Mouse (Mus musculus) erythroblast, embryonic 14.5 days (primary cell): ENCODE data around the gene Selenom. TPM values are rescaled to one million over a fixed set of nuclear protein-coding genes. Genes with fewer than 3 reads are reported as not detected.

ENCODE experiments used
- H3K27me3 ChIP-seq: 2 replicates; pipeline ENCODE4 v1.6.1; 2012; ENCODE audit warnings: inconsistent platforms; ENCODE audit not compliant: control insufficient read depth
- H3K36me3 ChIP-seq: 2 replicates; pipeline ENCODE4 v1.6.1; 2012; ENCODE audit warnings: mild to moderate bottlenecking, inconsistent platforms; ENCODE audit not compliant: control insufficient read depth
- H3K4me1 ChIP-seq: 2 replicates; pipeline ENCODE4 v1.6.1; 2012; ENCODE audit warnings: inconsistent platforms; ENCODE audit not compliant: control insufficient read depth
- H3K4me3 ChIP-seq: replicated peaks from 2 replicates; pipeline ENCODE3; 2012; ENCODE audit warnings: moderate library complexity, mild to moderate bottlenecking, inconsistent platforms
- H3K9me3 ChIP-seq: 2 replicates; pipeline ENCODE4 v1.6.1; 2012; ENCODE audit warnings: low read length, inconsistent platforms, mixed read lengths; ENCODE audit not compliant: control insufficient read depth
- GATA1 ChIP-seq: IDR thresholded peaks from 2 replicates; pipeline ENCODE4 v1.6.1; 2012; ENCODE audit warnings: low read length, inconsistent platforms, mixed read lengths
- TAL1 ChIP-seq: IDR thresholded peaks from 3 replicates; pipeline ENCODE4 v1.6.1; 2012; ENCODE audit warnings: low read length, inconsistent platforms, mixed read lengths
- polyA plus RNA-seq: library from polyadenylated mRNA; stranded (reverse); fragments of >175 nt; gene quantifications from 2 replicates; pipeline ENCODE4 v1.2.3, GENCODE M21; 2012

The Selenom gene
- polyA plus RNA-seq, 1 experiment: 0.37 TPM

DNA sequence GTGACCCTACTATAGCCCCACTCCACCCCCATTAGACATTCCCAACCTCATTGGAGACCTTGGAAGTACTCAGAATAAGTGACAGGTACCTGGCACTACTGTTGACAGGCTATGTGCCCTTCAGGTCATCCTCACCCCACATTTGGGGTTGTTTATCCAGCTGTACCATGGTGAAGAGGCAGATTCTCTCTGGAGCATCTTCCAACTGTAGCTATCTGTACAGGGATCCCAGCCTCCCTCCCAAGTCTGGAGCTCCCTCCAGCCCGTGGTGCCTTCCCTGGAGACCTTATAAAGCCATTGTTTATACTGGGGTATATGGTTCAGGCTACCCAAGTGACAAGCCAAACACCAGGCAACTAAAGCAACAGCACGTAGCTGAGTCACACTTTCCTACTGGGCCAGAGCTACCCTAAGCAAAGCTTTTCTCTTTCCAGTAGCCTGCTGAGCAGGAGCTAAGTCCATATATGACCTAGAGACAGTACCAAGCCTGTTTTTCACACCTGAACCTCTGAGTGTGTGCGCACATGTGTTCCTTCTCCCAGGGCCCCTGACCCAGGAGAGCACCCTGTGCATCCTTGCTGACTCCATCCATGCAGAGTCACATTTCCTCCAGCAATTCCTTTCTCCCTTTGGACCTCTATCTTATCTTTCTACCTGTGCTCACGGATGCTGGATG lies 4.7 kb downstream of the Selenom start:
- peaks cover 9% of the 10 kb centered on the region for H3K4me1 ChIP-seq
- H3K9me3 ChIP-seq: no peaks in the 10 kb centered on the region
- H3K36me3 ChIP-seq: peaks cover 8% of the 10 kb centered on the region; the same call in 1 of the 2 replicates
- H3K4me3 ChIP-seq: no peak overlapping the region
- TF ChIP-seq GATA1 (no peak), TAL1 (no peak)
- H3K27me3 ChIP-seq: peaks cover 45% of the 10 kb centered on the region

DNA sequence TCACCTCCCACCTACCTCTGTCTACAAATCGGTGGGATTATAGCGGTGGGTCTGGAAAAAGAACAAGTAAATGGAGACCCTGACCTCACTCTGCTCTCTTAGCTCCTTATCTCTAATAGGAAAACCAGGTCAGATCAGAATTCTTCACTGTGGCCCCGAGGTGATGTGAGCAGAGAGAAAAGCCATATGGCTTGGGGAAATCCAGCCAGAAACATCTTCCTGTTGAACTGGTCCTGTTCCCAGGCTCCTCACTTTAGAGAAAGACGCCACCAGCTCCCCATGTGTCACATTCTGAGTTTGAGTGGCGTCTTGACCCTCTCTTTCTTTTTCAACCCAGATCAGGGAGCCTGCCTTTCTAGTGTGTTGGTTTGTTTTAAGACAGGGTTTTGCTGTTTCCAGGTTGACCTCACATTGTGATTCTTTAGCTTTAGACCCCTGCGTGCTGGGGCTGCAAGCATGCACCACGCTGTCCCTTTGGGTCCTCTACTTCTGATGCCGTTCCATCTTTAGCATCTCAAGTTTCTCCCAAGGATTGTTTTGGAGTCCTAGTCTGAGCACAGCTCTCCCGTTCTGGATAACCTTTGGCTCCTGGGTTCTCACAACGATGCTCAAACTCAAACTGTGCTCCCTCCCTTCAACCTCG lies 5.4 kb downstream of the Selenom start:
- Histone ChIP-seq H3K27me3 (peaks cover 41% of the 10 kb centered on the region), H3K36me3 (peaks cover 14% of the 10 kb centered on the region; the same call in 1 of the 2 replicates), H3K4me1 (peaks cover 2% of the 10 kb centered on the region), H3K4me3 (no peak overlapping the region), H3K9me3 (no peaks in the 10 kb centered on the region)
- TF ChIP-seq GATA1: no peak
- no peak for TF ChIP-seq TAL1

DNA sequence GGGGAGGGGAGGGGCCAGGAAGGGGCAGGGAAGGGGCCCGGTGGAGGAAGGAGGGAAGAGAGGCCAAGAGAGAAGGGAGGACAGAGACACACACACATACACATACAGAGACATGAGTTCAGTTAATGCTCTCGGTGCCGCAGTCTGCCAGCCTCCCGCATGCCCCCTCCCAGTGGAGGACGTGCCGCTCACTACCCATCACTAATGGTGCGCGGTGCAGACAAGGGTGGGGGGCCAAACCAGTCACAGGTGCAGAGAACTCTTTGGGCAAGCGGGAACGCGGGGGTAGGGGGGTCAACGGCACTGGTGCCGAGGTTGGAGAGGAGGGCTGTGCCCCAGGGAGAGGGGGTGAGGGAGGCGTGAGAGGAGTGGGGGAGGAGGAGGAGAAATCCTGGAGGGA lies 6.4 kb downstream of the Selenom start:
- H3K36me3 ChIP-seq: peaks cover 18% of the 10 kb centered on the region; the same call in 1 of the 2 replicates
- no peak for TF ChIP-seq TAL1
- no peak for TF ChIP-seq GATA1
- peaks cover 30% of the 10 kb centered on the region for H3K27me3 ChIP-seq

DNA sequence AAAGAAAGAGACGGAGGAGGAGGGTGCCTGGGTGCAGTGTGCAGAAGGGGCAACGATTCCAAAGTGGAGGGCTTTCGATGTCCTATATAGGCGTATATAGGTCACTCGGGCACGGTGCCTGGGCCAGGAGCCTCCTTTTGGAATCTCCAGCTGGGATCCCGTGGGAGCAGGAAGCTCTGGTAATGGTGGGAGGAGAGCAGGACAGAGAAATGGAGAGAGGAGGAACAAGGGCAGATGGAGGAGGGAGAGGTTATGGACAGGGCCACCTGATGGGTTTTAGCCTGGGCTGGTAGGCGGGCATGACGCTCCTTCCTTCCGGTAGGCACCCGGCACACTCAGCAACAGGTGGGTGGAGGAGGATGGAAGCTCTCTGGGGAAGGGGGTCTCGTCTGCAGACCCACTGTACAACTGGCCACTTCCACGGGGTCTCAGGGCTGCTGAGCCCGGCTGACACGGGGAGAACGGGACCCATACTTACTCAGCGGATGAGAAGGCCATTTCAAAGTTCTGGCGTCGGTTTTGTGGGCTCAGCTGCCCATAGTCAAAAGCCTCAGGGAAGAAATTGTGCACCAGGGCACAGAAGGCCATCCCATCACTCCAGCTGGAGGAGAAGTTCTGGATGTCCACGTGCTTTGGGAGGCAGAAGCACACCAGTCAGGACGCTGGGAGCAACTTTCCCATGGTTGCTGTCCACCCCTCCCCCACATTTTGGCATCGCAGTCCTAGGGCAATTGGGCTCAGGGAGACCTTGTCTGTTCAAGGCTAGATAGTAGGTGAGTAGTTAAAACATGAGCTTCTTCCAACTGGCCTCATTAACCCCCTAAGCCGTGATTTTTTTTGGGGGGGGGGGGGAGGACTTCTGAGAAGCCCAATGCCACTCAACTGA lies 7.1 kb downstream of the Selenom start:
- H3K4me3 ChIP-seq: no peak overlapping the region
- H3K9me3 ChIP-seq: no peaks in the 10 kb centered on the region
- peaks cover 24% of the 10 kb centered on the region for H3K27me3 ChIP-seq
- TF ChIP-seq TAL1 (no peak), GATA1 (no peak)
- peaks cover 21% of the 10 kb centered on the region; the same call in 1 of the 2 replicates for H3K36me3 ChIP-seq
- H3K4me1 ChIP-seq: peaks cover 2% of the 10 kb centered on the region; the same call in 1 of the 2 replicates

More for the DNA sequence above, 6.4 kb downstream of the Selenom start:
- peaks cover 2% of the 10 kb centered on the region; the same call in 1 of the 2 replicates for H3K4me1 ChIP-seq
- H3K9me3 ChIP-seq: no peaks in the 10 kb centered on the region
- no peak overlapping the region for H3K4me3 ChIP-seq

DNA sequence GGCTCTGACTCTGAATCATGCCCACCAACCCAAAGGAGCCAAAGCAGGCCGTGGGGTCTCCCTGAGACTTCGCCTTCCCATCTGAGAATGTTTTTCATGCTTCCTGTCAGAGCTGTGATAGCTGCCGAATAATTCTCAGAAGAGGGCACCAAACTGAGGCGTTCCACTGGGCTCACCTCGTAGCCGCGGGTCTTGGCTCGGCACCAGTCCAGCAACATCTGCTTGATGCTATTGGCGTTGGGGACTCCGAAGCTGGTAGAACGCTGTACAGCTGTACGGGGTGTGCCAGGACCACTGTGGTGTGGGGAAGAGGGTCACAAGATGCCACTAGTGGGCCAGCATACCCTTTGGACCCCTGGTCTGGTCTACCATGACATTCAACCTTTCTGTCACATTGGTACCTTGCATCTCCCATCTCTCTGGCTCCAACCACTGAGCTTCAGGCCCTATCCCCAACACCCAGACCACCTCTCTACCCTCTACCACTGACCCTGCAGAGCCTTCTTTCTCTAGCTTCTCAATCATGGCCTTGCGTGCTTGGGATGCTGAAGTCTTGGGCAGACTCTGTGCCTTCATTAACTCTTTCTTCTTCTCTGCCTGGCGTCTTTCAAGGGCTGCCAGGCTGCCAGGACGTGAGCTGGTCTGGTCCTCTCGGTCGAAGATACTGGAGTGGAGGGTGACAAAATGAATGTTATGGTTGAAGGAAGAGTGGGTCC lies 8.0 kb downstream of the Selenom start:
- Histone ChIP-seq H3K27me3 (peaks cover 15% of the 10 kb centered on the region), H3K4me1 (no peaks in the 10 kb centered on the region; the same call in 1 of the 2 replicates), H3K36me3 (peaks cover 21% of the 10 kb centered on the region; the same call in 1 of the 2 replicates), H3K9me3 (no peaks in the 10 kb centered on the region), H3K4me3 (no peak overlapping the region)
- TF ChIP-seq TAL1: no peak
- TF ChIP-seq GATA1: no peak

DNA sequence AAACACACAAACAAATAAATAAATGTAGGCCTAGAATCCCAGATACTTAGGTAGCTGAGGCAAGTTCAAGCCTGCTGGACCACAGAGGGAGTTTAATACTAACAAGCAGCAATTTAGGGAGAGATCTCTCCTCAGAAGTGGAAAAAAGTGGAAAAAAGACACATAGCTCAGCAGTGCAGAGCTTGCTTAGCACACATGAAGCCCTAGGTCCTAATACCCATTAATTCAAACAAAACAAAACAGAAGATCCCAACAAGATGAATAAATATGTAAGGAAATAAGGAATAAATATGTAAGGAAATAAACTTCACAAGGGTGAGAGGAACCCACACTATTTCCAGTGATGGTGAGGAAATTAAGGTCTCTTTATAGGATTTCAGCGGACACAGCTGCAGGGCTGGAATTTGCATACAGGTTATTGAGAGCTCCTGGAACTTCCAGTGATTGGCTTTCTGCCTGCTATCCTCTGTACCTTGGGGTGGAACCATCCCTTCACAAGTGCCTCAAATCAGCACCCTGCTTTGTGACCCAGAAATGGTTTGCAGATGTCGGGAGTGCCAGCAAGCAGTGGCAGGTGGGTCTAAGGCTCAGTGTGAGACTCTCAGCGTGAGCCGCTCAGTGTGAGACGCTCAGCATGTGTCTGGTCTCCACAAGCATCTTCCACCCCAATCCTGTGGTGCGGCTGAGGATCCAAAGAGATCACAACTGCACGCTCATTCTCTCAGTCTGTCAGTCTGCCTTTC lies 9.5 kb downstream of the Selenom start:
- Histone ChIP-seq H3K27me3 (peaks cover 1% of the 10 kb centered on the region; the same call in 1 of the 2 replicates), H3K4me1 (no peaks in the 10 kb centered on the region), H3K4me3 (no peak overlapping the region), H3K36me3 (peaks cover 28% of the 10 kb centered on the region; the same call in 1 of the 2 replicates), H3K9me3 (no peaks in the 10 kb centered on the region)
- TF ChIP-seq TAL1 (no peak), GATA1 (no peak)

DNA sequence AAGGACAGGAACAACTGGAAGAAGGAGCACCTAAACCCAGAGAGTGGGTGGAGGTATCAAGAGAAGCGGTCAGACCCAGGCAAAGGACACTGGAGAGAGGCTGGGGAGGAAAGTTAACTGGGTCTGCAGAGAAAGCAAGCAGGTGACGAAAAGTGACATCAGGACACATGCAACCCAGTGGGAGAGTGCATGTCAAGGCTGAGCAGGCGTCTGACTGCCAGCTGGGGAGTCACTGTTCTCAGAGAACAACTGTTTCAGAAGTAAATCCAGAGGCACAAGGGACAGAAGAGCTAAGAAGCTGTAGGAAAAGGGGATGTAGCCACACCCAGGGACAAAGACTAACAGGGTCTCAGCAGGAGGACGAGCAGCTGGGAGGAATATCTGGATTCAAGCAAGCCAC lies 11.1 kb downstream of the Selenom start:
- no peaks in the 10 kb centered on the region for H3K27me3 ChIP-seq
- no peaks in the 10 kb centered on the region for H3K4me1 ChIP-seq
- H3K9me3 ChIP-seq: no peaks in the 10 kb centered on the region
- peaks cover 38% of the 10 kb centered on the region; the same call in 1 of the 2 replicates for H3K36me3 ChIP-seq
- H3K4me3 ChIP-seq: no peak overlapping the region
- TF ChIP-seq TAL1 (no peak), GATA1 (no peak)

DNA sequence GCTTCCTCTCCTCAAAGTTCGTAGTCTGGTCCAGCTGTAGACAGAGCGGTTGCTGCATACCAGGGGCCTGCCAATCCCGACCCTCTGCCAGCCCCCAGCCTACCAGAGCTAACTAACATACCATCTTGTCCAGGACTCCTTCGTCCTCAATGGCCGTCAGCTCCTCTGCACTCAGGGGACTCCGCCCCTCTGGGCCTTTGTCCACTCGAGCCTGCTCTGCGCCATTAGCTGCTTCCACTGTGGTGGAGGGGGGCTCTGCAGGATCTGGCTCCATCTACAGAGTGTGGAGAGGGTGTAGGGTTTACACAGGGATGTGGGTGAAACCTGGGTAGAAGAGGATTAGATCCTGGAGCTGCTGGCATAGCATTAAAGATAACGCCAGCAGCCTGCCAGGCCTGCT lies 11.7 kb downstream of the Selenom start:
- Histone ChIP-seq H3K9me3 (no peaks in the 10 kb centered on the region), H3K4me3 (no peak overlapping the region), H3K4me1 (no peaks in the 10 kb centered on the region), H3K27me3 (no peaks in the 10 kb centered on the region), H3K36me3 (peaks cover 38% of the 10 kb centered on the region; the same call in 1 of the 2 replicates)
- TF ChIP-seq GATA1 (no peak), TAL1 (no peak)
